Mouse (Mus musculus): ENCODE measurements around the gene Prr19.

DNA sequence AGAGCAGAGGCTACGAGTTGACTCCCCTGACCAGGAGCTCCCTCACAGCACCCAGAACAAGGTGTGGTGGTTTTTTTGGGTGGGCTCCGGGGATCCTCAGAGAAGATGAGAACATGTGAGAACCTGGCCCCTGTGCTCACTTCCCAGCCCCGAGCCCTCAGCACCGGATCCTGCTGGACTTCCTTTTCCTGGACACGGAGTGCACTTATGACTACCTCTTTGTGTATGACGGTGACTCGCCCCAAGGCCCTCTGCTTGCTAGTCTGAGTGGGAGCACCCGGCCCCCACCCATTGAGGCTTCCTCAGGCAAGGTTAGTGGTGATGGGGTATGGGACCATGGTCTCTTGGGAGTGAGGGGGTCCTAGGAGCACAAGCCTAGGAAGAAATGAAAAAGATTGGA, 25.0 kb downstream of the Prr19 start:
- TF ChIP-seq TAL1 (IDR thresholded peaks at IDR 0.05; ENCODE audit: low read length) (no peak), GATA1 (IDR thresholded peaks at IDR 0.05; ENCODE audit: low read length) (no peak)
